Mouse (Mus musculus) intestine, postnatal 0 days (tissue): ENCODE measurements at regions not wholly inside any gene's neighbourhood (a gene's known extent, or its start where the extent isn't known, plus 50 kb on each side); places are given as distances from the start of the nearest gene placed in this dataset.

Experiments used
- ATAC-seq: fragments of 200-750 bp; cut with Nextera tagmentation; 2 replicates; pipeline ENCODE4 v1.8.0; 2017; ENCODE audit warnings: mild to moderate bottlenecking, moderate TSS enrichment, moderate library complexity
- H3K27ac ChIP-seq: fragments of 300-500 bp; sonication (generic); 2 replicates; pipeline ENCODE4 v1.5.1; 2014; ENCODE audit warnings: mild to moderate bottlenecking, low read depth, low read length, moderate library complexity
- H3K27me3 ChIP-seq: fragments of 300-500 bp; sonication (generic); replicated peaks from 2 replicates; pipeline ENCODE4 v1.6.1; 2014; ENCODE audit warnings: low read length, mixed read lengths; ENCODE audit not compliant: control insufficient read depth, insufficient read depth
- H3K36me3 ChIP-seq: fragments of 300-500 bp; sonication (generic); 2 replicates; pipeline ENCODE4 v1.6.1; 2014; ENCODE audit warnings: mild to moderate bottlenecking, moderate library complexity; ENCODE audit not compliant: control insufficient read depth, insufficient read depth
- H3K4me1 ChIP-seq: fragments of 300-500 bp; sonication (generic); replicated peaks from 2 replicates; pipeline ENCODE4 v1.6.1; 2014; ENCODE audit warnings: antibody characterized with exemption, low read length, mixed read lengths; ENCODE audit not compliant: control insufficient read depth, insufficient read depth
- H3K4me2 ChIP-seq: fragments of 300-500 bp; sonication (generic); replicated peaks from 2 replicates; pipeline ENCODE4 v1.6.1; 2014; ENCODE audit warnings: low read depth, mild to moderate bottlenecking, moderate library complexity
- H3K4me3 ChIP-seq: fragments of 300-500 bp; sonication (generic); 2 replicates; pipeline ENCODE4 v1.5.1; 2014; ENCODE audit warnings: low read depth, low read length
- H3K9ac ChIP-seq: fragments of 300-500 bp; sonication (generic); 2 replicates; pipeline ENCODE4 v1.6.1; 2014; ENCODE audit warnings: mild to moderate bottlenecking, low read depth, low read length
- H3K9me3 ChIP-seq: fragments of 300-500 bp; sonication (generic); 2 replicates; pipeline ENCODE4 v1.6.1; 2016; ENCODE audit warnings: mixed run types; ENCODE audit not compliant: control insufficient read depth
- CTCF ChIP-seq: sonication (generic); IDR thresholded peaks from 2 replicates; pipeline ENCODE4 v1.5.1; 2016; ENCODE audit warnings: low read depth, mild to moderate bottlenecking, control low read depth, antibody characterized with exemption, moderate library complexity
- WGBS: fragments of 180-500 bp; shearing (Covaris S2); extraction: QIAGEN DNeasy Blood & Tissue Kit; methylation state at CpG from one replicate; pipeline ENCODE4 v1.1.7; 2014; 5-methylcytosine and 5-hydroxymethylcytosine counted together

DNA sequence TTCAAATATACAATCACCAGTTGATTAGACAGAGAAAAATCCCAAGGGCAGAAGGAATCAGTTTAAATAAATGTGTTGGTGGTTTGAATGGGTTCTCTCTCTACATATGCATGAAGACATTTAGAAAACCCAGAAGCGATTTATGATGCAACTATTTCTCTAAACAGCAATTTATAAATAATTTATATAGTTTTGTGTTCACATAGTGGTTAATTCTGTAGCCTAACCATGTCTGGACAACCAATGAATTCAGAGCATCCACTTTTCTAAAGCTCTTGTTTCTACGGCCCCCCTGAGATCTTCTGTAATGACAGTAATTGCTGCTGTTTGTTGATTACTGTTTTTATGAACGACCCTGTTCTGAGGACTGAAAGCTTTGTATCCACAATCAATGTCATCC is 549.8 kb downstream of the Btbd3 start:
- no peak overlapping the region for H3K9ac ChIP-seq
- H3K4me1 ChIP-seq = no peaks in the 10 kb centered on the region
- TF ChIP-seq CTCF = no peak
- H3K4me3 ChIP-seq = no peak overlapping the region
- no peaks in the 10 kb centered on the region for H3K27me3 ChIP-seq
- ATAC-seq = no peak
- no peak overlapping the region for H3K27ac ChIP-seq
- WGBS = 78% methylated on average over 3 of the region's 3 CpGs
- no peak overlapping the region for H3K4me2 ChIP-seq
- no peaks in the 10 kb centered on the region for H3K36me3 ChIP-seq
- H3K9me3 ChIP-seq = no peaks in the 10 kb centered on the region

DNA sequence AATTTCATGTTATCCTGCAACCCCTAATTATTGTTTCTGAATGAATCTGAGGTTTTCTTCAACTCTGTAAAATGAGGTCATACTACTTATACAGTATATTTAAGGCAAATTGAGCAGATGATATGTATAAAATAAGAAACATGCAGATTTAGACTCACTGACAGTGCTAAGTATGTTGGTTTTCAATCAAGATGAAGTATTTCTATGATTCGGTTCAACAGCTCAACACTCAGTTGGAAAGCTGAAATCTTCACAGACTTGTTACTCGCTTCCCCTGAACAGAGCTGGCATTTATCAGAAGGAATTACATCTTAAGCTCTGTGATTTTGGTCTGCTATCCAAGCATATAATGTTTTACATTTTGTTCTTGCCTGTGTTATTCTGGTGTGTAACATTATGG is 553.4 kb downstream of the Btbd3 start:
- no peak overlapping the region for H3K4me2 ChIP-seq
- H3K4me1 ChIP-seq = no peaks in the 10 kb centered on the region
- 80% methylated on average over 2 of the region's 2 CpGs for WGBS
- H3K9me3 ChIP-seq = no peaks in the 10 kb centered on the region
- H3K36me3 ChIP-seq = no peaks in the 10 kb centered on the region
- H3K27ac ChIP-seq = no peak overlapping the region
- no peaks in the 10 kb centered on the region for H3K27me3 ChIP-seq
- no peak overlapping the region for H3K9ac ChIP-seq
- no peak for ATAC-seq
- TF ChIP-seq CTCF = no peak
- H3K4me3 ChIP-seq = no peak overlapping the region

DNA sequence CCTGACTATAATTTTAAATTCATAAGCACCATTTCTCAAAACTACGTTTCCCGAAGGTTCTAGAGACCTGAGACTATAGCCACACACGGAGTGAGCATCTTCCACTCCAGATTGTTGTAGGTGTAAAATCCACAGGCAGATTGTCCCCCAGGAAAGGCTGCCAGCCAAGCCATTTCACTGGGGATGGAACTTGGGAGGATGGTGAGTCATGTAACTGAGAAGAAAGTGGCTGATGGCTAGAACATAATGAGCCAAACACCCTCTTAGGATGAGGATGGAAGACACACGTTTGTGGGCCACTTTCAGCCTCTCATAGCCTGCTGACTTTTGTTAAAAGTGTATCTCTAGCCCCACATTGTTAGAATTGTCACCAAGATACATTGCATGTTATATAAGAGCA is 564.1 kb downstream of the Btbd3 start:
- Histone ChIP-seq H3K4me2 (no peak overlapping the region), H3K9me3 (no peaks in the 10 kb centered on the region), H3K4me3 (no peak overlapping the region), H3K36me3 (no peaks in the 10 kb centered on the region), H3K27me3 (no peaks in the 10 kb centered on the region), H3K9ac (no peak overlapping the region), H3K27ac (no peak overlapping the region), H3K4me1 (no peaks in the 10 kb centered on the region)
- no peak for TF ChIP-seq CTCF
- WGBS = 79% methylated on average over 4 of the region's 4 CpGs
- ATAC-seq = no peak

DNA sequence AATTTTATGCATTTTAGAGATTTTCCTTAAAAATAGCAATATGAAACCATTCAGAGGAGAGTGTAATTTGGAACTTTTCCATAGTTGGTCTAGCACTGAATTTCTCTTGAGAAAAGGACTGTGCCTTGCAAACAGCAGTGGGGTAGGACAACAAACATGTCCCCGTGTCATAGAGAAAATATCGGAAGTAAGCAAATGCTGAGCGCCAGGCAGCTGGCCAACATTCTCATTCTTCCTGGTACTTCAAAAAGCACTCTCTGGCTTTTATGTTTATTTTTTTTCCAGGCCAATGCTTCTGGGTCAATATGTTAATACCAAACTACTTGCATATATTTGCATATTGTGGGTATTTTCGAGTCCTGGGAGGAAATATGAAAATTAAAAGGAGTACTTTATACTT is 568.5 kb downstream of the Btbd3 start:
- Histone ChIP-seq H3K4me2 (no peak overlapping the region), H3K9ac (no peak overlapping the region), H3K27ac (no peak overlapping the region), H3K36me3 (no peaks in the 10 kb centered on the region), H3K9me3 (no peaks in the 10 kb centered on the region), H3K4me1 (no peaks in the 10 kb centered on the region), H3K4me3 (no peak overlapping the region), H3K27me3 (no peaks in the 10 kb centered on the region)
- 63% methylated on average over 4 of the region's 4 CpGs for WGBS
- no peak for TF ChIP-seq CTCF
- ATAC-seq = no peak

DNA sequence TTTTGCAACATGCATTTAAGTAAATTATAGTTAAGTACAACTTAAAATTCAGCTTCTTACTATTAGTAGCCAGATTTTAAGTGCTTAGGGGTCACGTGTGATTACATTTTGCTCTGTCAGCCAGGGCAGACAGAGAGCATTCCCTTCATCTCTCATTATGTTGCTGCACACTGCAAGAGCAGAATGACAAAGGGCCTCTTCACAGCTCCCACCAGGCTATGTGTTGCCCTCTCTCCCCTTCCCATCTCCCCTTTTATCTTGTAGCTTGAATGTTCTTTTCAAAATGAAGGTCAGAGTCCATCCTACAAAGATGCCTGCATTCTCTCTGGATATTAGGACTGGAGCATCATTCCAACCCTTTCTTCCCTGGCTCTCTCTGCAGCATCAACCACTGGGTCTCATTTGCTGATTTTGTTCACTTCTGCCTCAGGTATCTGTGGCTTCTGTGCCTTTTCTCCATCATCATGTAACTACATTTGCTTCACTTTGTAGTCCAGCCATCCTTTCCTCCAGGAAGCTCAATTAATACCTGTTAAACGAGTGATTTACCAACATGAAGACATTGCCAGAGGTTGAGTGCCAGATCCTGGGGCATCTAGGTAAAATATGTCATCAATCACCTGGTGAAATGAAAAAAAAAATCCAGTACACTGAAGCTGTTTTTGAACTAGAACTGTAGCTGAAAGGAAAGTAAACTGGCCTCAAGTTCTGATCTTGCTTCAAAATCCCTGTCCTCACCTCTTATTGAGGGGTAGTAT is 571.6 kb downstream of the Btbd3 start:
- Histone ChIP-seq H3K4me3 (no peak overlapping the region), H3K27ac (no peak overlapping the region), H3K9me3 (no peaks in the 10 kb centered on the region), H3K27me3 (no peaks in the 10 kb centered on the region), H3K36me3 (no peaks in the 10 kb centered on the region), H3K9ac (no peak overlapping the region), H3K4me2 (no peak overlapping the region), H3K4me1 (no peaks in the 10 kb centered on the region)
- no peak for ATAC-seq
- no peak for TF ChIP-seq CTCF
- 54% methylated on average over 2 of the region's 2 CpGs for WGBS

DNA sequence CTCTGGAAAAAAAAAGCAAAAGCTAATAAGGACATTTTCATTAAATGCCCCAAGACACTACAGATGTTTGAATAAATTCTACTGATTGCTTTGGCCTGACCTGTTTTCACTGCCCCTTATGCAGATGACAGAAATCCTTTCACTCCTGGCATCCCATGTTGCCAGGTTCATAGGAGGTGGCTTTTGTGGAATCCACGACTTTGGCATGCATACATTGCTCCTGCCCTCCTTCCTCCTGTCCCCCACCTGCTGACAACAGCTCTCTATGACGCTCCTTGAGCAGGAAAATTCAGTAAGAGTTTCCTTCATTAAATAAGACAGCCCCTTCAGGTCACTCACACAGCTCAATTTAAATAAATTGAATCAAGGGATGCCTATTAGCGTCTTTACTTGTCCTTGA is 582.5 kb downstream of the Btbd3 start:
- Histone ChIP-seq H3K27me3 (no peaks in the 10 kb centered on the region), H3K27ac (no peak overlapping the region), H3K4me3 (no peak overlapping the region), H3K4me2 (no peak overlapping the region), H3K9me3 (no peaks in the 10 kb centered on the region), H3K4me1 (no peaks in the 10 kb centered on the region), H3K9ac (no peak overlapping the region), H3K36me3 (no peaks in the 10 kb centered on the region)
- WGBS = 63% methylated on average over 3 of the region's 3 CpGs
- no peak for ATAC-seq
- TF ChIP-seq CTCF = no peak

DNA sequence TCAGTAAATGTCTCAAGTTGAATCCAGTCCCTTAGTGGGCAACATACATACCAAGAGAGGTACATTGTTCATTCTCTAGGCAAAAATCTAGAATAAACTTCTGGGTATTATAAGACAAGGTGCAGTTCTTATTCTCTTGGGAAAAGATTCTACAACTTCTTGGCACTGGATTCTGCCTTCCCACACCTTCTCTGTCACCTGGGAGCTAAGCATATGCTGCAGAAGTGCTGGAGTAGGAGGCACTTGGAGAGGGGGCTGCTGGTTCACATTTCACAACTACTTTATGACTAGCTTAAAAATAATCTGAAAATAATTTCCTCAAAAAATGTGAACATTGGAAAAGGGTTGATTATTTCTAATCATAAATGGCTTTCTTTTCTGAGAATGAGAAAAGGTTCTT is 602.8 kb downstream of the Btbd3 start:
- no peak for TF ChIP-seq CTCF
- Histone ChIP-seq H3K9ac (no peak overlapping the region), H3K9me3 (no peaks in the 10 kb centered on the region), H3K4me1 (no peaks in the 10 kb centered on the region), H3K27ac (no peak overlapping the region), H3K36me3 (no peaks in the 10 kb centered on the region), H3K4me2 (no peak overlapping the region), H3K27me3 (no peaks in the 10 kb centered on the region), H3K4me3 (no peak overlapping the region)
- no peak for ATAC-seq
